Mouse (Mus musculus) myocyte (in vitro differentiated cells): ENCODE results near the gene Ddx47. TPM values are rescaled to one million over a fixed set of nuclear protein-coding genes. Genes with fewer than 3 reads are reported as not detected.

ENCODE experiments used
- H3K27me3 ChIP-seq: one replicate; pipeline ENCODE4 v1.6.1; 2011; ENCODE audit not compliant: control insufficient read depth, insufficient read depth, insufficient read length
- H3K36me3 ChIP-seq: one replicate; pipeline ENCODE4 v1.6.1; 2011; ENCODE audit not compliant: control insufficient read depth, insufficient read depth
- H3K4me2 ChIP-seq: one replicate; pipeline ENCODE4 v1.6.1; 2011; ENCODE audit warnings: low read depth, control low read depth
- H3K4me3 ChIP-seq: one replicate; pipeline ENCODE4 v1.5.1; 2011; ENCODE audit warnings: mild to moderate bottlenecking, control low read depth, moderate library complexity
- H3K79me2 ChIP-seq: one replicate; pipeline ENCODE4 v1.6.1; 2011; ENCODE audit not compliant: control insufficient read depth, insufficient read depth
- H3ac ChIP-seq: one replicate; pipeline ENCODE4 v1.6.1; 2011; ENCODE audit not compliant: control insufficient read depth, insufficient read length
- CEBPB ChIP-seq: IDR thresholded peaks from 2 replicates; pipeline ENCODE4 v1.6.1; 2011; ENCODE audit warnings: mild to moderate bottlenecking, moderate library complexity; ENCODE audit not compliant: poor library complexity, insufficient read depth, severe bottlenecking
- E2F4 ChIP-seq: IDR thresholded peaks from one replicate; pipeline ENCODE4 v1.6.1; 2011; ENCODE audit warnings: mild to moderate bottlenecking, control low read depth, moderate library complexity; ENCODE audit not compliant: insufficient read depth
- MAX ChIP-seq: IDR thresholded peaks from one replicate; pipeline ENCODE4 v1.6.1; 2011; ENCODE audit warnings: low read depth, mild to moderate bottlenecking, control low read depth
- MYOD1 ChIP-seq, 3 experiments: IDR thresholded peaks; one replicate each; pipeline ENCODE4 v1.6.1; 2011; ENCODE audit warnings: control low read depth in 2 of 3, low read depth in 2 of 3, mild to moderate bottlenecking in 2 of 3, moderate library complexity in 1 of 3; ENCODE audit not compliant: insufficient read length in 2 of 3, control insufficient read depth in 1 of 3
- MYOG ChIP-seq, 3 experiments: IDR thresholded peaks; one replicate each; pipeline ENCODE4 v1.6.1; 2011; ENCODE audit warnings: control low read depth in 2 of 3, low read depth in 2 of 3, mild to moderate bottlenecking in 2 of 3; ENCODE audit not compliant: insufficient read length in 2 of 3, control insufficient read depth in 1 of 3, insufficient read depth in 1 of 3
- POLR2A ChIP-seq: IDR thresholded peaks from one replicate; pipeline ENCODE4 v1.6.1; 2011; ENCODE audit warnings: low read depth, mild to moderate bottlenecking, control low read depth, moderate library complexity; ENCODE audit not compliant: insufficient read length
- POLR2AphosphoS2 ChIP-seq: IDR thresholded peaks from one replicate; pipeline ENCODE4 v1.6.1; 2011; ENCODE audit warnings: low read depth, control low read depth; ENCODE audit not compliant: insufficient read length
- REST ChIP-seq: IDR thresholded peaks from one replicate; pipeline ENCODE4 v1.6.1; 2011; ENCODE audit warnings: mild to moderate bottlenecking, control low read depth, moderate library complexity; ENCODE audit not compliant: insufficient read depth, insufficient read length
- SRF ChIP-seq: IDR thresholded peaks from one replicate; pipeline ENCODE4 v1.6.1; 2011; ENCODE audit warnings: low read depth; ENCODE audit not compliant: control insufficient read depth, insufficient read length
- TCF12 ChIP-seq: IDR thresholded peaks from one replicate; pipeline ENCODE4 v1.6.1; 2011; ENCODE audit warnings: mild to moderate bottlenecking, control low read depth; ENCODE audit not compliant: poor library complexity, insufficient read depth, severe bottlenecking
- TCF3 ChIP-seq: IDR thresholded peaks from one replicate; pipeline ENCODE4 v1.6.1; 2011; ENCODE audit warnings: low read depth, control low read depth; ENCODE audit not compliant: insufficient read length
- USF1 ChIP-seq: IDR thresholded peaks from one replicate; pipeline ENCODE4 v1.6.1; 2011; ENCODE audit warnings: low read depth, mild to moderate bottlenecking, control low read depth, moderate library complexity
- polyA plus RNA-seq: library from polyadenylated mRNA; unstranded; fragments of >200 nt; fragmentation: generic; extraction: Trizol; gene quantifications from one replicate; pipeline ENCODE4 v1.2.1, GENCODE M21; 2012; ENCODE audit warnings: missing spikeins

Ddx47 gene
- polyA plus RNA-seq, 1 experiment = 53.6 TPM

- Histone ChIP-seq H3ac (no peak overlapping the region), H3K4me3 (no peak overlapping the region), H3K27me3 (no peaks in the 10 kb centered on the region), H3K4me2 (no peak overlapping the region), H3K36me3 (no peaks in the 10 kb centered on the region), H3K79me2 (no peaks in the 10 kb centered on the region)
- no peak for TF ChIP-seq TCF12
- no peak for TF ChIP-seq CEBPB
- TF ChIP-seq TCF3 = no peak
- no peak for TF ChIP-seq E2F4
- no peak for TF ChIP-seq MYOG (IDR thresholded peaks at IDR 0.05; ENCODE audit: control insufficient read depth in 1 of 3, insufficient read depth in 1 of 3, insufficient read length in 2 of 3, low read depth in 2 of 3)
Measured at GRCm38 (mm10) chr6:135047276-135047675, 35.9 kb downstream of the Ddx47 start.

GRCm38 (mm10) chr6:135048509-135048908 is 37.1 kb downstream of the Ddx47 start:
- no peak for TF ChIP-seq MYOD1 (IDR thresholded peaks at IDR 0.05; ENCODE audit: control insufficient read depth in 1 of 3, insufficient read length in 2 of 3, low read depth in 2 of 3)
- no peak for TF ChIP-seq POLR2A
- no peak for TF ChIP-seq SRF
- no peak for TF ChIP-seq REST
- no peak for TF ChIP-seq MAX
- no peak for TF ChIP-seq CEBPB
- no peak for TF ChIP-seq TCF3
- no peak for TF ChIP-seq TCF12
- no peak for TF ChIP-seq MYOG (IDR thresholded peaks at IDR 0.05; ENCODE audit: control insufficient read depth in 1 of 3, insufficient read depth in 1 of 3, insufficient read length in 2 of 3, low read depth in 2 of 3)
- Histone ChIP-seq H3K4me2 (peak overlapping the region; percentile 88), H3K36me3 (no peaks in the 10 kb centered on the region), H3K79me2 (no peaks in the 10 kb centered on the region), H3ac (no peak overlapping the region), H3K4me3 (no peak overlapping the region), H3K27me3 (no peaks in the 10 kb centered on the region)

- Histone ChIP-seq H3K4me3 (no peak overlapping the region), H3K27me3 (no peaks in the 10 kb centered on the region), H3K4me2 (peak overlapping the region; percentile 88), H3K36me3 (no peaks in the 10 kb centered on the region), H3ac (no peak overlapping the region), H3K79me2 (no peaks in the 10 kb centered on the region)
- TF ChIP-seq MYOD1 (IDR thresholded peaks at IDR 0.05; ENCODE audit: control insufficient read depth in 1 of 3, insufficient read length in 2 of 3, low read depth in 2 of 3) (peak in 2 of 3 experiments; percentile 1 to 34), SRF (no peak), POLR2A (peak; percentile 30), MYOG (IDR thresholded peaks at IDR 0.05; ENCODE audit: control insufficient read depth in 1 of 3, insufficient read depth in 1 of 3, insufficient read length in 2 of 3, low read depth in 2 of 3) (peak in 1 of 3 experiments; percentile 50)
Measured at GRCm38 (mm10) chr6:135048956-135049355, 37.5 kb downstream of the Ddx47 start.

- Histone ChIP-seq H3K36me3 (no peaks in the 10 kb centered on the region), H3K4me3 (no peak overlapping the region), H3K4me2 (no peak overlapping the region), H3K79me2 (no peaks in the 10 kb centered on the region), H3ac (no peak overlapping the region), H3K27me3 (no peaks in the 10 kb centered on the region)
- TF ChIP-seq MAX = no peak
Measured at GRCm38 (mm10) chr6:135053789-135054188, 42.4 kb downstream of the Ddx47 start.

GRCm38 (mm10) chr6:135055882-135056281 is 44.5 kb downstream of the Ddx47 start:
- TF ChIP-seq E2F4 = no peak
- TF ChIP-seq TCF12 = no peak
- TF ChIP-seq CEBPB = no peak
- TF ChIP-seq SRF = no peak
- TF ChIP-seq TCF3 = no peak
- TF ChIP-seq POLR2A = no peak
- no peak for TF ChIP-seq MYOG (IDR thresholded peaks at IDR 0.05; ENCODE audit: control insufficient read depth in 1 of 3, insufficient read depth in 1 of 3, insufficient read length in 2 of 3, low read depth in 2 of 3)
- TF ChIP-seq POLR2AphosphoS2 = no peak
- no peak for TF ChIP-seq REST
- TF ChIP-seq MAX = no peak
- TF ChIP-seq MYOD1 (IDR thresholded peaks at IDR 0.05; ENCODE audit: control insufficient read depth in 1 of 3, insufficient read length in 2 of 3, low read depth in 2 of 3) = no peak
- TF ChIP-seq USF1 = no peak
- no peaks in the 10 kb centered on the region for H3K79me2 ChIP-seq
- H3K36me3 ChIP-seq = no peaks in the 10 kb centered on the region
- no peak overlapping the region for H3K4me3 ChIP-seq
- no peaks in the 10 kb centered on the region for H3K27me3 ChIP-seq
- no peak overlapping the region for H3K4me2 ChIP-seq
- H3ac ChIP-seq = no peak overlapping the region

- Histone ChIP-seq H3K4me2 (no peak overlapping the region), H3ac (no peak overlapping the region), H3K27me3 (no peaks in the 10 kb centered on the region), H3K36me3 (no peaks in the 10 kb centered on the region), H3K4me3 (no peak overlapping the region), H3K79me2 (no peaks in the 10 kb centered on the region)
- TF ChIP-seq MYOG (IDR thresholded peaks at IDR 0.05; ENCODE audit: control insufficient read depth in 1 of 3, insufficient read depth in 1 of 3, insufficient read length in 2 of 3, low read depth in 2 of 3) = no peak
- no peak for TF ChIP-seq REST
- no peak for TF ChIP-seq E2F4
- no peak for TF ChIP-seq POLR2AphosphoS2
- no peak for TF ChIP-seq USF1
- TF ChIP-seq POLR2A = no peak
- no peak for TF ChIP-seq MYOD1 (IDR thresholded peaks at IDR 0.05; ENCODE audit: control insufficient read depth in 1 of 3, insufficient read length in 2 of 3, low read depth in 2 of 3)
- TF ChIP-seq TCF3 = no peak
Measured at GRCm38 (mm10) chr6:135060728-135061127, 49.3 kb downstream of the Ddx47 start.
